Mouse (Mus musculus) olfactory bulb, adult 2 months (tissue): ENCODE results near the gene Ddrgk1.

Source experiments
- CTCF ChIP-seq: fragments of 200-500 bp; IDR thresholded peaks from 2 replicates; pipeline ENCODE4 v1.5.1; 2012; ENCODE audit warnings: low read depth, mild to moderate bottlenecking, low read length, moderate library complexity; ENCODE audit not compliant: insufficient read depth
- POLR2A ChIP-seq: fragments of 200-500 bp; IDR thresholded peaks from 2 replicates; pipeline ENCODE4 v1.6.1; 2012; ENCODE audit warnings: mild to moderate bottlenecking, low read depth, low read length, moderate library complexity; ENCODE audit not compliant: insufficient read depth

DNA sequence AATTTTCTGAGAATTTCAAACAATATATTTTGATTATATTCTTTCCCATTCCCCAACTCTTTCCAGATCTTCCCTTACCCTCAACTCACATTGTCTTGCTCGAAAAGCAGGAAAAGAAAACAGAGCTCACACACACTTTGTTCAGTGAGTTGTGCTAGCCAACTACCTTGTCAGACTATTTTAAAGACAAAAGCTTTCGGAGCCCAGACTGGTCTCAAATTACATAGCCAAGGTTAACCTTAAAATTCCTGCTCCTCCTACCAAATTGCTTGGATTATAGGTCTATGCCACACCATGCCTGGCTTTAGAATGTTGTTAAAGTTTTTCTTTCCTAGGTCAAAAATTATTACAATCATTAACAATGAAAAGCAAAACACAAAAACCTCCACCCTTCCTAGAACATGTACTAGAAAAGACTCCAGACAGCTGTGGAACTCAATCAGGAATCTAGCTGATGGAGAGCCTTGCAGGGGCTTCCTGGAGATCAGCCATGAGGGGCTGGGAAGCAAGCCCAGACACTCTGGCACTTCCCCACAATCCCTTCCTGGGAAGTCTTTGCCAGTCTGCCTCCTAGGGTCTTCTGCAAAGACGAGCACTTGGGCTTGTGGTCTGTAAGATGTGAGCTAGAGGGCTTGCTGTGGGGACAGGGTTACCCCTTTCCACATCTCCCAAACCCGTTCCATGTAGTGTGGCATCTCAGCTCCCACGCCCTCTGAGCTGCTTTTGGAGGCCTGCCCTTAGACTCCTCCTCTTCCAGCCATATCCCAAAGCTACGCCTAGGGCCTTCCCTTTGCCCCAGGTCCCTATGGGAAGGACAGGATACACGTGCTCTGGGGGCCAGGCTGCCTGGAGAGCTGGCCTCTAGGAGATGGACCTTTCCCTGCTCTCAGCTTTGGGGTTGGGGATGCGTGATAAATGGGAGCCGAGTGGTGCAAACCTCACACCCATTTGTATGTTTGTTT lies 39.9 kb upstream of the Ddrgk1 start:
- TF ChIP-seq CTCF (no peak), POLR2A (no peak)
